Mouse (Mus musculus): ENCODE results near the gene Kcnj9.

Kcnj9 gene

DNA sequence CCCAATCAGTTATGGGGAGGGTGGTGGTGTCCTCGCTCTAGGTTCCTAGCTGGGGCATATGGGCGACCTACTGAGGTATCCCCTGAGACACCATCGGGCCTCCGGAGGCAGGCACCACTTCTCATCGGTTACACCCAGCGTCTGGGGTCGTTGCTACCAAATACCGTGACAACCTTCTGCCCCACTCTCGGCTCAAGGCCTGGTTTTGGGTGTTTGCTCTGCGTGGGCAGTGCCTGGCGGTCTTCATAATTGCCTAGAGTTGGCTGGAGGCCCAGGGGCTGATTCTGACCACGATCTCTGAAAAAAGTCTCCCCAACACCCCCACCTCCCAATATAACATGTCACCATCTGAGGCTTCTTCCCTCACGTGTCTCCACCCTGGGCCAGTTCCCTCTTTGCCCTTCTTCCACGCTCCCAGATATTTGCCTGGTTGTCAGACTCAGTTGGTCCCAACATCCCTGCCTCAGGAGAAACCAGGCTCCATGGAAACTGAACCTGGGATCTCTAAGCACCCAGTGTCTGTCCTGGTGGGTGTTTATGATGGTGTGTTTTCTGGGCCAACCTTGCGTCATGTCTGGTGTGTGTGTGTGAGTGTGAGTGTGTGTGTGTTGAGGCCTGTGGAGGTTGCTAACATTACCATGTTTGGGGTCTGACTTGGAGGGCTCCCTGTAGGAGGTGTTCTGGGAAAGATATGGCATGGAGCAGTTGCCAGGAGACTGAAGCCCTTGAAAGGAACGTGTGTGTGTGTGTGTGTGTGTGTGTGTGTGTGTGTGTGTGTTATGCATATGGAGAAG lies 16.2 kb downstream of the Kcnj9 start:
- DNase-seq (ENCODE audit: extremely low spot score, low spot score): no peak

- peak; percentile 91 for DNase-seq (ENCODE audit: extremely low spot score, low spot score)
Observed at GRCm38 (mm10) chr1:172311921-172312767, 17.0 kb downstream of the Kcnj9 start.

GRCm38 (mm10) chr1:172311248-172311906 lies 17.7 kb downstream of the Kcnj9 start:
- peak; percentile 42 for DNase-seq (ENCODE audit: extremely low spot score, low spot score)

DNA sequence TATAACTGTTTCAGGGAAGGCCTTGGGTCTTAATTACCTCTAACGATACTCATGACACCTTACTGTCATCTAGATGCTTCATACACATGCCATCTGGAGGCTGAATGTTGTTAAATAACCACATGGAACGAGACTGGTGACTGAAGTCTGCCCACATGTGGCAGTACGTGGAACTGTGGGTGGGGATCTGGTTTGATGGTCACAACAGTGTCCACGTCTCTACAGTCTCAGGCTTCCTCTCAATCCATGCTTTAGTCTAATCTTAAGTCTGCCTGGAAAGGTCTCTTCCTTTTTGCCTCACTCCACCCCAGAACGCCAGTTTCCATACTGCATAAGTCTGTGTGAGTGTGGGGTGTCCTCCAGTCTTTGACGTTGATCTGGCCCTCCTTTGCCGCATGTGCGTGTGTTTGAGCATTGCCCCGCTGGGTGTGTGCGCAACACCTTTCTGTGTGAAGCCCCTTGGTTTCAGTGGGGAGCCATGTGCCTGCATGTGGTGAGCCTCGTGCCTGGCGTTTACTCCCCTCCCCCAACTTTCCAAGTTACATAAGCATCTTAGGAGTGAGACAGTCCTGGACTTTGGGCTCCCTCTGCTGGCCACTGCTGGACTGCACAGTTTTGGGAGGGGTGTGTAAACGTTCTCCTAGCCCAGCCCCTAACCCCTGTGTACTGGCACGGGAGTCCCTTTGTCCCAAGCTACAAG lies 19.3 kb downstream of the Kcnj9 start:
- DNase-seq (ENCODE audit: extremely low spot score, low spot score): peak; percentile 98

DNA sequence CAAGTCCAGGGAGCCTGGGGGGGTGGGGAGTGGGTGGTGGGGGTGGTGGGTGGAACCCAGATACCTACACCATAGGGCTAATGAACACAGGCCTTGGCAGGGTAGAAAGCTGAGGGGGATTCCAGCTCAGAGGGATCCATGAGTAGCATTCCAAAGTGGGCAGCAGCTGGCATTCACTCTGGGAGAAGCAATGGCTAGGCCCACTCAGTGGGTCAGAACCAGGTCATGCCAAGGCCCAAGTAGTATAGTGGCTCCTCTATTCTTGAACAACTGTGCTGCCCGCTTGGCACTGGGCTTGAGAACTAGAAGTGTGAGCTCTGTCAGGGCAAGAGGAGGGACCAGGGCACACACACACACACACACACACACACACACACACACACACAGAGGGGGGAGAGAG lies 20.7 kb downstream of the Kcnj9 start:
- no peak for DNase-seq (ENCODE audit: extremely low spot score, low spot score)

GRCm38 (mm10) chr1:172307936-172308335 lies 21.2 kb downstream of the Kcnj9 start:
- DNase-seq (ENCODE audit: extremely low spot score, low spot score): no peak

DNA sequence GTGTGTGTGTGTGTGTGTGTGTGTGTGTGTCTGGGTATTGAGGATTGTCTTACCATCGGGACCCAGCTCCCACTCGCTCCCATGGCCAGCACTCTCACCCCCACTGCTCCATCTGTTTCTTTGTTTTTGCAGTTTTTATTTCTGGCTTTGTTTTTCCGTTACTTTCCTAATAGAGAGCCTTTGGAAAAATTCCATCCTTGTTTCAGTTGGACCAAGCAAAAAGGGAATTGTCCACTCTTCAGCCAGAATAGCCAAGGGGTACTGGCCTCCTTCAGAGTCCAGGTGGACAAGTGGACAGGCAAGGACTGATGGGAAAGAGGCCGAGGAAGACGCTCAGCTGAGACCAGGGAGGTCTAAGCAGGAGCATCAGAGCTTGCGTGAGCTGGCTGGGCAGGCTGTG lies 22.2 kb downstream of the Kcnj9 start:
- no peak for DNase-seq (ENCODE audit: extremely low spot score, low spot score)

DNA sequence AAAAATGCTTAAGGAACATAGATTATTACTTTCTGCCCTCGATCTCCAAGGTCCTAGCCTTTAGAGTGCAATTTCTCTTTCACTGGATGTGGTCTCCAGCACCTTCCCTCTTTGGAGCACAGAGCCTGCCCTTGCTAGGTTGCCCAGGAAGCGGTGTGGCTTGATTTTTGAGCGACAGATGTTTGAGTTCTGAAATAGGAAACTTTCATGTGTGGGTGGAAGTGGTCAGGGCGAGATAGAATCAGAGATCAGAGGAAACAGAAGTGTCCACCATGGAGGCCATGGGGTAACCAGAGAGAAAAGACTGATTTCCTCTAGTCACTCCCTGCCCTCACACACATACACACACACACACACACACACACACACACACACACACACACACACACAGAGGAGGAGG lies 22.9 kb downstream of the Kcnj9 start:
- no peak for DNase-seq (ENCODE audit: extremely low spot score, low spot score)

GRCm38 (mm10) chr1:172305635-172306034 lies 23.5 kb downstream of the Kcnj9 start:
- no peak for DNase-seq (ENCODE audit: extremely low spot score, low spot score)

DNA sequence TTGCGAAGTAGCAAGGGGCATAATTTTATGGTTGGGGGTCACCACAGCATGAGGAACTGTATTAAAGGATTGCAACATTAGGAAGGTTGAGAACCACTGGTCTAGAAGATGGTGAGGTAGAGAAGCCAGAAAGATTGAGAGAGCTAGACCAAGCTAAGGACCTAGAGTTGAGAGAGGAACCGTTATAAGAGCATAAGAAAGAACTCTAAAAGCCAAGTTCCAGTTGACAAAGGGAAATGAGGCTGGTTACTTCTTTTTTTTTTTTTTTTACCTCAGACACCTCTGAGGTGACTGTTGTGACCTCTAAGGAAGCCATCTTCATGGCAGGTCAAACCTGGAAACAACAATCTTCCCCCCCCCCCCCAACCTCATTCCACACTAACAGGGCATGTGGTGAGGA lies 24.0 kb downstream of the Kcnj9 start:
- no peak for DNase-seq (ENCODE audit: extremely low spot score, low spot score)

DNA sequence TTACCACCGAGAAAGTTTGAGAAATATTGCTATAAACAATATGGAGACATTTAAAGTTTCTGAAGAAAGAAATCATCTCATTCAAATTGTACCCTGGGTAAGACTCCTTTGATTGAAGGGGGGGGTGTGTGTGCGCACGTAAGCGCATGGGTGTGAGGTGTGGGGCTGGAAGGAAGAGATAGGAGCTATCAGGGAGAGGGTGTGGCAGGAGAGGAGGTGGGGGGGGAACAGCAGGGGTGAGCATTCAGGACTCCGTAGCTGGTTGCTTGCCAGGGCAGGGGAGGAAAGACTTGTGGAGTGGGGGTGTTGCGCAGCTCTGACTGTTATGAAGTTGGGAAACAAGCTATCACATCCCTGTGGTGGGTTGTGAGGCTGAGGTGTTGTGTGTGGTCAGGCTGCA lies 24.7 kb downstream of the Kcnj9 start:
- DNase-seq (ENCODE audit: extremely low spot score, low spot score): no peak

DNA sequence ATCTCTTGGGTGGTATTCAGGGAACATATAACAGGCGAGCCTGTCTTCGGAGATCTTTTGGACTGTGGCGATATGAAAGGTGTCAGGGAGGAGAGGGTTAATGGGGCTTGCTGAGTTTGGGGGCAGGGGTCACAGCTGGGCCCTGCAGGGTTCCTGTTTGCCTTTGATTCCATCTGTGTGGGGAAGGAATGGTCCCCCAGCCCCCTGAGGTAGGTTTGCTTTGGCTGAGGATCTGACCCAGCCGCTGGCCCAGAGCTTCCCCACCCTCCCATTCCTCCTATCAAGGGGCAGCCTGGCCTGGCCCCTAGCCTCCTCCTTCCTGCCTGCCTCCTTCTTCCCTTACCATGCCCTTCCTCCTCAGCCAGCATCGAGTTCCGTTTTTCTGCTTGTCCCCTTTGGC lies 26.3 kb downstream of the Kcnj9 start:
- DNase-seq (ENCODE audit: extremely low spot score, low spot score): peak; percentile 67

DNA sequence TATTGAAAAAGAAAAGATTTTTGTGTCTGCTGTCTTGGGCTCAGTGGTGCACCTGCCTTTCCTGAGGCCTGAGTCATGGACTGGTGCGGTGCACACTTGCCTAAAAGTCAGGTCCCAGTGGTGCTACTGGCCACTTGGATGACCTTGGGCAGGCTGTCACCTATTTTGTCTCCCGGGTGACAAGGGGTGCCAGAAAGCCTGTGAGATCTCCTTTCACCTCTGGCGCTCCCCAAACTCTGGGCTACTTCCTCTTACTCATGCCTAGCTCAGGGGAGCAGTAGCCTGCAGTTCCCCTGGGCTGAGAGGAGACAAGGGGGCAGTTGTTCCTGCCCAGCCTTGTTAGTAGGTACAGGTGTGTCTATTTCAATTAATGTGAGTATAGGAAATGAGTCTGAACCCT lies 26.8 kb downstream of the Kcnj9 start:
- no peak for DNase-seq (ENCODE audit: extremely low spot score, low spot score)

GRCm38 (mm10) chr1:172301180-172301579 lies 27.9 kb downstream of the Kcnj9 start:
- DNase-seq (ENCODE audit: extremely low spot score, low spot score): no peak

GRCm38 (mm10) chr1:172300247-172300646 lies 28.9 kb downstream of the Kcnj9 start:
- DNase-seq (ENCODE audit: extremely low spot score, low spot score): no peak

DNA sequence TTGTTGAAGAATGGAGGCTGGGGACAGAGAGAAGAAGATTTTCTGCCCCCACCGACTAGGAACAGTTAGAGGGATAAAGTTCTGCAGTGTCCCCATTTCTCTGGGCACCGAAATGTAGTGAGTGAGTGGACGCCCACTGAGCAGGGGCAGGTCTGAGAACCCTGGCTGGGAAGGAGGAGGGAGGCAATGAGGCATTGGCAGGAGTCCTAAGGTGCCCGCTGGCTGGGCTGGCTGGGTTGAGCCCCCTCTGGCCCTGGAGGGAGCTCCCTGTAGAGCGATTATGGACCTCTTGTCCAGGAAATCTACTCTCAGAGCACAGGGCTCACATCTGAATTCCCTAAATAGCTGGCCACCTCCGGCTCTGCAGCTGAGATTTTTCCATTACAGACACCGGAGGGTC lies 29.6 kb downstream of the Kcnj9 start:
- no peak for DNase-seq (ENCODE audit: extremely low spot score, low spot score)

GRCm38 (mm10) chr1:172297611-172298537 lies 31.2 kb downstream of the Kcnj9 start, which contains the start of gene Atp1a2:
TSS of gene Atp1a2 (minus strand) at chr1:172298064.
- peak; percentile 40 for DNase-seq (ENCODE audit: extremely low spot score, low spot score)

DNA sequence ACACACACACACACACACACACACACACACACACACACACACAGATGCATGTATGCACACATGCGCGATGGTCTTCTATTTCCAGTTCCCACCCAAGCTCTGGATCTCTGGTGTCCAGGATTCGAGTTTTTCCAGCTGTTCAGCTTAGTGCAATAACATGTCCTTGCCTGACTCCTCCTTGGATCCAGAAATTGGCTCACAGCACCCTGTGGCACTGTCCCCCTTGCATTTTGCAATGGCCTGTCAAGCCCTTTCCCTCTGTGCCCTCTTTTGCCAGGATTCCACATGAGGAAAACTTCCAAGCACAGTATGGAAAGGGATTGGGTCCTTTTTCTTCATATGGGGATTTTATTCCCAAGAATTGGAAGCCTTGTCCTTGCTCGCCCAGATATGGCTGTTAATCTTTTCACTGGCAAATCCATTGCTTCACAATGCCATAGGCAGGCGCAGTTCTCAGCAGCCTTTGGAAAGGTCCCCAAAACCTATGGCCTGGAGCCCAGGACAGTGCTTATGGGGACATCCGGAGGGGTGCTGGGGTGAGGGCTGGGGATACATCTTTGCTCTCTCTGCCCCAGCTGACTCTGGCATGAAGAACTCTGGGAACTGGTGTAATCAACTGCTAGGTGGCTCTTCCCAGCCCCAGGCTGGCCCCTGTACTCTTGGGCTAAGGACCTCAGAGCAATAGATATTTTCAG lies 32.2 kb downstream of the Kcnj9 start:
- no peak for DNase-seq (ENCODE audit: extremely low spot score, low spot score)

DNA sequence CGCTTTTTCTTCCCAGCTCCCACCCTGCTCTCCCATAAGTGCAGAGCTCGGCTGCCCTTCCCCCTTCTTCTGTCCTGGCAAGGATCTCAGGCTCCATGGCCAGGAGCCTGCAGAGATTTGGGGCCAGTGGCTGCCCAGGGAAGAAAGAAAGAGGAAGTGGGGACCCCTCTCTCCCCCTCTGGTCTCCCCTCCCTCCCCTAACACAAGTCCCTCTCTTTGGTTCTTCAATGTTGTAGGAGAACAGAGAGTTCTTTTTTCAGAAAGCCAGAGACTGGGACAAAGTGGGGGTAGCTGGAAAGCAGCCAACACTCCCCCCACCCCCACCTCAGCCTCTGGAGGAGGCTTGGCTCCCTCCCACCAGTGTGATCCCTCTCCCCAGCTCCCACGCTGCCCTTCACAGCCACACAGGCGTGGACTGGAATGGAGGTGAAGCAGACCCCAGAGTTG lies 33.3 kb downstream of the Kcnj9 start:
- no peak for DNase-seq (ENCODE audit: extremely low spot score, low spot score)

- no peak for DNase-seq (ENCODE audit: extremely low spot score, low spot score)
Observed at GRCm38 (mm10) chr1:172293449-172293848, 35.7 kb downstream of the Kcnj9 start.

All from neural tube, embryonic 10.5 days (tissue).